Mouse (Mus musculus) CH12.LX (cell line): ENCODE measurements around the gene Setx.

Experiments used
- CTCF ChIP-seq, 2 experiments: IDR thresholded peaks in 1 of 2; conservative IDR thresholded peaks in 1 of 2; 2 replicates each; pipeline ENCODE4 v1.5.1; 2011 to 2012; ENCODE audit warnings: low read depth in 2 of 2, low read length in 2 of 2, improper control_type of control experiment in 1 of 2, inconsistent platforms in 1 of 2, mild to moderate bottlenecking in 1 of 2, moderate library complexity in 1 of 2
- MXI1 ChIP-seq: IDR thresholded peaks from 2 replicates; pipeline ENCODE4 v1.6.1; 2011; ENCODE audit warnings: mild to moderate bottlenecking, low read depth, low read length, improper control_type of control experiment
- POLR2A ChIP-seq: IDR thresholded peaks from 2 replicates; pipeline ENCODE4 v1.6.1; 2011; ENCODE audit warnings: low read depth, mild to moderate bottlenecking, improper control_type of control experiment, low read length
- SIN3A ChIP-seq: IDR thresholded peaks from 2 replicates; pipeline ENCODE4 v1.6.1; 2012; ENCODE audit warnings: low read length, improper control_type of control experiment, inconsistent platforms
- SMC3 ChIP-seq: IDR thresholded peaks from 2 replicates; pipeline ENCODE4 v1.6.1; 2011; ENCODE audit warnings: low read depth, low read length, improper control_type of control experiment
- TBP ChIP-seq: conservative IDR thresholded peaks from 2 replicates; pipeline ENCODE4 v1.6.1; 2011; ENCODE audit warnings: low read depth, low read length, improper control_type of control experiment
- ZC3H11A ChIP-seq: IDR thresholded peaks from 2 replicates; pipeline ENCODE4 v1.6.1; 2012; ENCODE audit warnings: low read depth, mild to moderate bottlenecking, inconsistent platforms, low read length, improper control_type of control experiment
- ZMIZ1 ChIP-seq: IDR thresholded peaks from 2 replicates; pipeline ENCODE4 v1.6.1; 2012; ENCODE audit warnings: low read depth, mild to moderate bottlenecking, inconsistent platforms, low read length, improper control_type of control experiment

DNA sequence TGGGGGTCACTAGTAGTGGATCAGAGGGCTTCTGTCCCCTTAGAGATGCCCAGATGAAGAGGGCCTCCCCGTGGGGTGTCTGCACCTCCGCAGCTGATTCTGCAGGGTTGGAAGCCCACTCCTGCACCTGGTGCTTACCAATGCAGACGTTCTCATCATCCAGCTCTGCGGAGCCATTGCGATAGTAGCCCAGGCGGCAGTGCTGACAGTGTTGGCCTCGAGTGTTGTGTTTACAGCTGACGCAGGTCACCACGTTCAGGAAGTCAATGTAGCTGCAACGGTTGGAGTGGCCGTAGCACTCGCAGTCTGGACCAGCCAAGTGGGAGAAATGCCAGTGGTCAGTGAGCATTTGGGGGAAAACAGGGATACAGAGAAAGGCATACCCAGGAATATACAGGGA, 72.9 kb downstream of the Setx start:
- no peak for TF ChIP-seq TBP
- no peak for TF ChIP-seq POLR2A
- TF ChIP-seq ZMIZ1 = no peak
- no peak for TF ChIP-seq ZC3H11A
- no peak for TF ChIP-seq SMC3
- TF ChIP-seq MXI1 = no peak
- no peak for TF ChIP-seq CTCF (conservative IDR thresholded peaks at IDR 0.05 in 1 of 2, IDR thresholded peaks at IDR 0.05 in 1 of 2; ENCODE audit: low read depth in 2 of 2, low read length in 2 of 2)
- no peak for TF ChIP-seq SIN3A
